Mouse (Mus musculus): ENCODE data around the gene Haus6. TPM values are rescaled to one million over a fixed set of nuclear protein-coding genes. Genes with fewer than 3 reads are reported as not detected.

Haus6 gene
- total RNA-seq, 2 experiments from 2014 or later, result 8.2 to 9.3 TPM

DNA sequence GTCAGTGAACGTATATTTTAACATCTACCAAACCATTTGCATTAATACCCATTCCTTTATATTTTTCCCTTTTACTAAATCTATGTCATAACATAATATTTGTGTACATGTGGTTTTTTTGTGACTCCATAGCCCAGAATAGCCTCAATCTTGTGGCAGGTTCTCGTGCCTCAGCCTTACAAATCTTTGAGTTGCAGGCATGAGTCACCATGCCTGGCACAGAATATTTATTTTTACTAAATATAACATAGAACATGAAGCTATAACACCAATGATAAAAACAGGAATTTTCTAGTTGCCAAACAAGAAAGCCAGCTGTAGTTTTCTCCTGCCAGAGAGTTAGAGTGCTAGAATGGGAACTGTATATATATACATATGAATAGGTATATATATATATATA lies 8.7 kb upstream of the Haus6 start:
- H3K4me3 ChIP-seq, result no peak overlapping the region
- no peak for DNase-seq (ENCODE audit: low spot score in 2 of 2)
- TF ChIP-seq CTCF (conservative IDR thresholded peaks at IDR 0.05), result no peak
- no peak overlapping the region for H3K27ac ChIP-seq

DNA sequence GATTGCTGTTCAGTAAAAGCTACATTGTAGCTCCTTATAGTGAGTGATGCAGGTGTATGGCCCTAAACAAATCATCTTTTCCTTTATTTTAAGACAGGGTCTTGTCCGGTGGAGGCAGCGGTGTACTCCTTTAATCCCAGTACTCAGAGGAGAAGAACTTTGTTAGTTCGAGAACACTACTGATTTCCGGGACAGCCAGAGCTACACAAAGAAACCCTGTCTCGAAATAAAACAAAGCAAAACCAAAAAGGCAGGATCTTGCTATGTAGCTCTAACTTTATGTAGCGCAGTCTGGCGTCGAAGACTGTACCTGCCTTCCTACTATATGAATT lies 400 bp upstream of the Haus6 start:
- peak overlapping the region; percentile 94 for H3K4me3 ChIP-seq
- H3K27ac ChIP-seq, result peak overlapping the region; percentile 86
- TF ChIP-seq CTCF (conservative IDR thresholded peaks at IDR 0.05), result no peak
- no peak for DNase-seq (ENCODE audit: low spot score in 2 of 2)

DNA sequence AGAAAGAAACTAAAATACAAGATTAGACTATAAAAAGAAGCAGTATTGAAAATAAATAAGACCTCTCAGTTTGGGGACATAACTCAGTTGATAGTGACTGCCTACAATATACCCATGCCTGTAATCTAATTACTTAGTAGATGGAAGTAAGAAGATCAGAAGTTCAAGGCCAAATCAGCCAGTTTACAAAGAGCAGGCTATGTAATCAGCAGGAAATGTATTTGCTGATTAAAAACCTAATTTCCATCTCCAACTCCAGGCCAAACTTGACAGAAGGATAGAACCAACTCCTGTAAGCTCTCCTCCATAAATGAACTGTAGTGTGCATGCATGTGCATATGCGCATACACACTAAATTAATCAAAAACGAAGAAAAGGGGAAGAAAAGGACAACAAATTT lies 20.6 kb downstream of the Haus6 start:
- no peak for TF ChIP-seq CTCF (conservative IDR thresholded peaks at IDR 0.05)
- no peak for DNase-seq (ENCODE audit: low spot score in 2 of 2)
- H3K27ac ChIP-seq, result no peak overlapping the region
- no peak overlapping the region for H3K4me3 ChIP-seq

GRCm38 (mm10) chr4:86588236-86588635 lies 23.6 kb downstream of the Haus6 start:
- TF ChIP-seq CTCF (conservative IDR thresholded peaks at IDR 0.05), result peak; percentile 57
- DNase-seq (ENCODE audit: low spot score in 2 of 2), result no peak
- Histone ChIP-seq H3K27ac (no peak overlapping the region), H3K4me3 (no peak overlapping the region)

- no peak for DNase-seq (ENCODE audit: low spot score in 2 of 2)
- Histone ChIP-seq H3K4me3 (no peak overlapping the region), H3K27ac (no peak overlapping the region)
- no peak for TF ChIP-seq CTCF (conservative IDR thresholded peaks at IDR 0.05)
Observed at GRCm38 (mm10) chr4:86580591-86580990, 31.3 kb downstream of the Haus6 start.

- TF ChIP-seq CTCF (conservative IDR thresholded peaks at IDR 0.05), result no peak
- no peak for DNase-seq (ENCODE audit: low spot score in 2 of 2)
- Histone ChIP-seq H3K27ac (no peak overlapping the region), H3K4me3 (no peak overlapping the region)
Observed at GRCm38 (mm10) chr4:86580056-86580455, 31.8 kb downstream of the Haus6 start.

DNA sequence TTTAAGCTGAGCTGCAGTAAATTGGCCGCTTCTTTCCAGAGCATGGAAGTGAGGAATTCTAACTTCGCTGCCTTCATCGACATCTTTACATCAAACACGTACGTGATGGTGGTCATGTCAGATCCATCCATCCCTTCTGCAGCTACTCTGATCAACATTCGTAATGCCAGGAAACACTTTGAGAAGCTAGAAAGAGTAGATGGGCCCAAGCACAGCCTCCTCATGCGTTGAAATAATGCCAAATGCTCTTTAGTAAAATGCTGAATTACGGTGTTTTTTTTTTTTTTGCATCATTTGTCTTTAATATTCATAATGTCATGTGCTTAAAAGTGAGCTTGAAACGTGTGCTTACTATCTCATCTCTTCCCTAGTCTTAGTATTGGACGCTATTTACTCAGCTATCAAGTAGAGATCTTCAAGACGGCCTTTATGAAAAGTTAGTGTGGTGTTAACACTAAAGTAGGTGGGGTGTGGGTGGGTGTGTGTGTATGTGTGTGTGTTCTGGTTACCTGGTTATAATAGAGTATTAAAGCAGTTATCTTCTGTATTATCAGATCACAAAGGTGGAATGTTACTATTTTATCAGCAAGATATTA lies 35.1 kb downstream of the Haus6 start:
- no peak for TF ChIP-seq CTCF (conservative IDR thresholded peaks at IDR 0.05)
- Histone ChIP-seq H3K27ac (peak overlapping the region; percentile 99), H3K4me3 (peak overlapping the region; percentile 99)
- no peak for DNase-seq (ENCODE audit: low spot score in 2 of 2)

GRCm38 (mm10) chr4:86576120-86576541 lies 35.7 kb downstream of the Haus6 start:
- peak; percentile 25 to 39 for DNase-seq (ENCODE audit: low spot score in 2 of 2)
- no peak for TF ChIP-seq CTCF (conservative IDR thresholded peaks at IDR 0.05)
- Histone ChIP-seq H3K4me3 (peak overlapping the region; percentile 99), H3K27ac (peak overlapping the region; percentile 99)

GRCm38 (mm10) chr4:86575283-86575983 lies 36.4 kb downstream of the Haus6 start, which contains the start of gene Rraga:
Gene Rraga, plus strand, starts transcription at chr4:86575668.
- peak; percentile 93 for TF ChIP-seq CTCF (conservative IDR thresholded peaks at IDR 0.05)
- Histone ChIP-seq H3K4me3 (peak within 1 kb of the TSS; percentile 99), H3K27ac (peak within 1 kb of the TSS; percentile 99)
- peak; percentile 92 to 95 for DNase-seq (ENCODE audit: low spot score in 2 of 2)

DNA sequence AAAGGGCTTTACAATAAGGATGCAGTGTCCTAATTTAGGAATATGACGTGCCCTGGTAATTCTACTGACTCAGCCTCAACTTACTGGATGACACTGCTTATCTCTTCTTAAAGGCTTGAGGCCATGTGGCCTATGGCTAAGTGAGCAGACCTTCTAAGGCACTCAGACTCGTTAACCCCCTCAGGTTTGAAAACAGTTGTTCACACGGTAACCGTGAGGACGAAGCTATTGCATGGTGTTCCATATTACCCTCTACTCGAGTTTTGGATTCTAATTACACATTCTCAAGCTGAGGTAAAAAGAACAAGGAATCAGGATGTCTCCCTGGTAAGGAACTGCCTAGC lies 36.9 kb downstream of the Haus6 start:
- TF ChIP-seq CTCF (conservative IDR thresholded peaks at IDR 0.05), result no peak
- H3K4me3 ChIP-seq, result peak overlapping the region; percentile 99
- DNase-seq (ENCODE audit: low spot score in 2 of 2), result no peak
- peak overlapping the region; percentile 99 for H3K27ac ChIP-seq

- DNase-seq (ENCODE audit: low spot score in 2 of 2), result no peak
- no peak overlapping the region for H3K27ac ChIP-seq
- no peak for TF ChIP-seq CTCF (conservative IDR thresholded peaks at IDR 0.05)
- no peak overlapping the region for H3K4me3 ChIP-seq
Observed at GRCm38 (mm10) chr4:86561061-86561460, 50.8 kb downstream of the Haus6 start.

- no peak overlapping the region for H3K27ac ChIP-seq
- TF ChIP-seq CTCF (conservative IDR thresholded peaks at IDR 0.05), result no peak
- DNase-seq (ENCODE audit: low spot score in 2 of 2), result no peak
- H3K4me3 ChIP-seq, result no peak overlapping the region
Observed at GRCm38 (mm10) chr4:86559006-86559405, 52.8 kb downstream of the Haus6 start.

GRCm38 (mm10) chr4:86558228-86558627 lies 53.6 kb downstream of the Haus6 start, which contains the start of gene Saxo1:
Gene Saxo1, minus strand, starts transcription at chr4:86558328.
- H3K27ac ChIP-seq, result no peak within 1 kb of the TSS
- H3K4me3 ChIP-seq, result no peak within 1 kb of the TSS
- DNase-seq (ENCODE audit: low spot score in 2 of 2), result no peak
- no peak for TF ChIP-seq CTCF (conservative IDR thresholded peaks at IDR 0.05)

- no peak for TF ChIP-seq CTCF (conservative IDR thresholded peaks at IDR 0.05)
- Histone ChIP-seq H3K4me3 (no peak overlapping the region), H3K27ac (no peak overlapping the region)
- no peak for DNase-seq (ENCODE audit: low spot score in 2 of 2)
Observed at GRCm38 (mm10) chr4:86557371-86557770, 54.5 kb downstream of the Haus6 start.
